Mouse (Mus musculus): ENCODE data around the gene Nrf1.

DNA sequence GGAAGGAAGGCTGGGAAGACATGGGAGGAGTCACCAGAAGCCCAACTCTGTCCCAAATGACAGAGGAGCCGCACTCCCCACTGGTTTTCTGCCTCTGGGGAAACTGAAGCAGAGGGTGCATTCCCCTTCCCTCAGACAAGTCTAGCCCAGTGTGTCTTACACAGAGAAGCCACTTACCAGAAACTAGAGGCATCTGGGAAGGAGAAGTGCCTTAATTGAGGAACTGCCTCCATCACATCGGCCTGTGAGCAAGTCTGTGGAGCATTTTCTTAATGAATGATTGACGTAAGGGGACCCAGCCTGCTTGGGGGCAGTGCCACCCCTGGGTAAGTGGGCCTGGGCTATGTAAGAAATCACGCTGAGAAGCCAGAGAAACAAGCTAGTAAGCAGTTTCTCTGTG lies 49.0 kb upstream of the Nrf1 start:
- no peak for TF ChIP-seq CTCF (IDR thresholded peaks at IDR 0.05; ENCODE audit: low read depth, low read length)
- no peak for TF ChIP-seq POLR2A (IDR thresholded peaks at IDR 0.05; ENCODE audit: extremely low read depth, insufficient read depth, low read length)
